Mouse (Mus musculus) adrenal gland, adult 8-10 months (tissue): Measurements from ENCODE around the gene Dennd2d. TPM values are rescaled to one million over a fixed set of nuclear protein-coding genes. Genes with fewer than 3 reads are reported as not detected.

Experiments used
- DNase-seq: peaks from one replicate; pipeline ENCODE4 v3.0.0; 2022
- total RNA-seq, 4 experiments: library from RNA; stranded (reverse); gene quantifications; 2 replicates each; pipeline ENCODE4 v1.2.4; 2022

Dennd2d gene
- total RNA-seq = 1 to 10 TPM; 2.4 to 8.7 (median 4.8) TPM

DNA sequence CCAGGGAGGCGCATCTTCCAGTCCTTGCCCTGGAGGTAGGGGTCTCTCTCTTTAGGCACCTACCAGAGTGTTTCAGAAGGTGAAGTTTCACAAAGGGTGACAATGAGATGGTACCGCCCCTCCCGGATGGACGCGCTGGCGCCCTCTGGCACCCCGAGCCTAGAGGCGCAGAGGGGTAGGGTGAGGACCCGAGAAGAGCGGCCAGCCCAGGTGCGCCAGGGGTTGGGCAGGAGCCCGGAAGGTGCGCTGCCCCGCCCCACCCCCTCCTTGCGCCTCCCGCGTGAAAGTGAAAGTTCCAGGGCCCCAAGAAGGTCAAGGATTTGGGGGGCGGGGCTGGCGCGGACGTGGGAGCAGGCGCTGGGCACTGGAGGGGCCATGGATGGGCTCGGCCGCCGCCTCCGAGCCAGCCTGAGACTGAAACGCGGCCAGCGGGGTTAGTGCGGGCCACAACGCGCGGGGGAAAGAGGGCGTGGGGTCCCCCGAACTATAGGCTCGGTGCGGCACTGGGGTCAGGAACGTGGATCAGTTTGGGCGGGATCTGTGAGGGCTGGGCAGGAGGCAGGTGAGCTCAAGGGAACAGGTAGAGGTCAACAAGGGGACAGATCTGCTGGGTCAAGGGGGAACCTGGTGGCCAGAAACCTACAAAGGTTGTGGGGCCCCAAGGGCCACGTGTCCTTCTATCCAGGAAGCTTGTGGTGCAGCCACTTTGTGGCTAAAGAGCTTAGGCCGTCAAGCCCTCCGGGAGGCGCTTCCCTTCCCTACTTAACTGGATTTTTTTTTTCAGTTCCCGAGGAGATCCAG lies at the start of gene Dennd2d:
Dennd2d (plus strand) TSS at position 125 of the 801 bp plus-strand sequence.
- DNase-seq = no peak

DNA sequence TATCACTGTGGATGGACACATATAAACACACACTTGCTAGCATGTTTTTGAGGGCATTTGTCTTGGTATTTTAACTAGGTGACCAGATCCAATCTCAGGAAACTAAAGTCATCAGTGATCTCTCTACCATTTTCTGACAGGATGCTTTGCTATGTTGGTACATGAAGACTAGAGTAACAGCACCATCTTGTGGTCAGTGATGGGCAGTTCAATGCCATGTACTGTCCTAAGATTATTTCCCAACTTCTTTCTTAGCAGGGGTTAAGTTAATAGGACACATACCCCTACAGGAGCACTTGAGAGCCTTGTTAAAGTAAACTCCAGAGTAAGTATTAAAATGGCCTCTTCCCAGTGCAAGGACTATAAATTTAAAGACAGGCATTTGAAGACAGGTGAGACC lies 33.6 kb upstream of the Dennd2d start:
- DNase-seq = no peak

DNA sequence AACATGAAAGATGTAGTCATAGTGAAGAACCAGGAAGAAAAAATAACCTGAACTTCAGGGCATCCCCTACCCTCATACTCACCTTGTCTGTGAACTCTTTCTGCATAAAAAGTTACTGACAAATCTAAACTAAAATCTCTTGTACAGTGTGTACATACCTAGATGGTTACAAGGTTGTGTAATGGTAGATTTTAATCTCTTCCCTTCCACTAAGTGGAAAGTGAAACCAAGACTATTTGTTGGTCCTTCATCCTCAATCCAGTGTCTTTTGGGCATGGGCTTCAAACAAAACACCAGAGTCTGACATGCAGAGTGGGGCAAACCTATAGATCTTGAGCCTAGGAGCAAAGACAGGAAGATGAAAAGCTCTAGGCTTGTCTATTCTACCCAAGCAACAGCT lies 33.2 kb upstream of the Dennd2d start:
- DNase-seq = no peak

DNA sequence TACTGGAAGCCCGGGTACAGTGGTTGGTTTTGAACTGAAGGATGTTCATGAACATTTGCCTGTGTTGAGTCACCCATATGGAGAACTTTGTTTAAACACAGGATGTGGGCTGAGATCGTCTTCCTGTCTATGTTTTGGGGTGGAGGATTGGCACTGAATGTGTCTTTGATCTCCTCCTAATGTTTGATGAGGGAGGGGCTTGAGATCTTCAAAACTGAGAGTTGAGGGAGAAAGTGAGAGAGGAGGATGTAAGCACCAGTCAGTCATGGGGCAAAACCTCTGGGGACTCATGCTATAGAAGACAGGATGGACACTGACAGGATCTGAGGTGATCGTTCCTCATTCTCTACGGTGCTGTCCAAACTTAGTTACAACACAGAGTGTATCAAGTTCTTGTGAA lies 32.6 kb upstream of the Dennd2d start:
- no peak for DNase-seq

DNA sequence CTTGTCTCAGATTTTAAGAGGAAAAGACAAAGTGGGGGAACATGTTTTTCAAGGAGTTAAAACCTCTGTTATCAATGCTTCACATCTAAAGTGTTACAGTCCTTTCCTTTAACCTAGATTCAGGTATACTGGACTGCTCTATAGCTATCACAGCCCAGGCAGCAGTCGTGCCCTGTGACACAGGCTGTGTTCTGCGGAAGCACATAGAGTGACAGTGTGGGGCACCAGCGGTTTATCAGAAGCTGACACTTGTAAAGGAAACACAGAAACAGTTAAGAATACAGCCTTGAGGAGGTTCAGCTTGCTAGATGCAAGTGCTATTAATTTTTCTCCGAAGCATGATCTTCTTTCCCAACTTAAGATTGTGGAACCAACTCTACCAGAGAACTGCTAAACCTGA lies 29.6 kb upstream of the Dennd2d start:
- DNase-seq = no peak

DNA sequence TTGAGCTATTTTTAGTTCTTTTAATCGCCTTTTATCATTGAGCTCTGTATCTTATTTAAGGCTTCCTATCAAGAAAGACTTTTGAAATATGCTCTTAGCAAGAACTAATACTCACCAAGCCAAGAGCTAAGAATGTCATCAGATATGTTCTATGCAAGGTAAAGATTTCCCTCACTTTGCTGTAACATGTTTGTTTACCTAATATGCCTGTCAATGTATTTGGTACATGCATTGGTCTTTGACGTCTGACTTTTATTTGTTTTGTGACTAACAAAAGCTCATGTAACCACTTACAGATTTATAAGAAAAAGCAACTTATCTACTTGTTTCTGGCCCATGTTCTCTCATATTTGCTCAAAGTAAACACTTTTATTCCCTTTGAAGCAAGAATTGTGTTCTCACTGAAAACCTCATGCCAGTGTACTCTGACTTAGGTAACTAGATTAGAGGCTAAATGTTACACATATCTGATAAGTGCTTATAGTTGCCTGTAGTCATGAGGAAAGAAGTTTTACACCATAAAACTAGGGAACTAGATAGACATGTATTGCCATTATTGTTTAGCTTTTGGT lies 24.8 kb upstream of the Dennd2d start:
- no peak for DNase-seq

DNA sequence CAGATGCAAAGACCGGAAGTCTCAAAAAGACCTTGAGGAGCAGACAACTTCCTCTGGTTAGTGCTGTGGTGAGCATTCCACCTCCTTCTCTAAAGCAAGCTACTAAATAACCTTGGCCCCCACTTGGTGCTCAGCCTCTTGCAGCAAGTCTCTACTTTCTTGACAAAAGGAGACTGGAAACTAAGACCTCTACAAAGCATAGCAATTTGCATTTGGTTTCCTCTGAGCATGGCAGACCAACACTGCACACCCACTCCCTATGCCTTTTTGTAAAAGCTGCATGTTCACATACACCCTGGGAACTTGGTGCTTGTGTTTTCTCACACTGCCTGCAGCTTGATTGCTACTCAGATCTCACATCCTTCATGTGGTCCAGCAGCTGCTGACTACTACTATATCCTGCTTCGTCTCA lies 20.1 kb upstream of the Dennd2d start:
- DNase-seq = no peak

DNA sequence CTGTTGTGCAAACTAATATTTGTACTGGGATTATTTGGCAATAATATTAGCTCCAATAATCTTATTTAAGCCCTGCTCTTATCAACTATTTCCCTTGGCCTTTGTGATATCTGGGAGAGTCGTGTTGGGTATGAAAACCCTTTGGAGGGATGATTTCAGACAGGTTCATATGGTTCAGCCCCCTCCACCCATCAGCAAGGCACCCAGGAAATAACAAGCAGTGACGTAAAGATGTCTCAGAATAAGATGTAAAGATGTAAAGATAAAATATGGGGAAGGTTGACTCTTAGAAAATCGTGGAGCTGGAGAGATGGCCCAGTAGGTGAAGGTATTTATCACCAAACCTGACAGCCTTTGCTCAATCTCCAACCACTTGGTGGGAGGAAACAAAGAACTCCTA lies 19.7 kb upstream of the Dennd2d start:
- no peak for DNase-seq

DNA sequence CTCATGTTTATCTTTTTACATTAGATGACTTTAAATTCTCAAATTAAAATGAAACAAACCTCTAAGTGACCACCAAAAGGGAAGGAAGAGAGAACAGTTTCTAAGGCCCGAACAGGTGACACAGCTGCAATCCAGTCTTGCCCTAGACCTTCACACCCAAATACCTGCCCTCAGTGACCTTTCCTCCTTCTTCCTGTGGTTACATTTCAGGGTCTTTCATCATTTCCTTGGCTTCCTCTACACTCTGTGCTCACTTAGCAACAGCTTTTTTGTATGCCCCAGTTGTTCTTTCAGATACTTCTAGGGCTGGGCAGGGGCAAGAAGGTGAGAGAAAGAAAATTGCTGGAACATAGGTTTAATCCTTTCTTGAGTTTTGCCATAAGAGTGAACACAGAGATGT lies 17.5 kb upstream of the Dennd2d start:
- DNase-seq = no peak

DNA sequence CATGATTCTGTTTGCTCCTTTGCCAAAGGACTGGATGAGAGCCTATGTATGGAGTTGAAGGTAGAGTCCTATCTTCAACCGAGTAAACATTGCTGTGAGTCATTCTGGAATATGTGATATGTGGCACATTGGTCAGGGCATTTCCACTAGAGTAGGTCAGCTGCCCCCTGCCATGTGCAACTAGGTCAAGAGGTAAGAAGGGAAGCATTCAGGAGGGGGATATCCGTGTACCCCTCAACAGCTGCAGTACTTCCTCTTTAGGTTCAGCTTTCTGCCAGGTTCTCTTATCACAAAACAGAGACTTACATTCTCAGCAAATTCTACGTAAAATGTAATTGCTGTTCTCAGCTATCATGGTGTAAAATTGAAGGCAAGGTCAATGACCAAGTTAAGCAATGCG lies 8.0 kb upstream of the Dennd2d start:
- no peak for DNase-seq

DNA sequence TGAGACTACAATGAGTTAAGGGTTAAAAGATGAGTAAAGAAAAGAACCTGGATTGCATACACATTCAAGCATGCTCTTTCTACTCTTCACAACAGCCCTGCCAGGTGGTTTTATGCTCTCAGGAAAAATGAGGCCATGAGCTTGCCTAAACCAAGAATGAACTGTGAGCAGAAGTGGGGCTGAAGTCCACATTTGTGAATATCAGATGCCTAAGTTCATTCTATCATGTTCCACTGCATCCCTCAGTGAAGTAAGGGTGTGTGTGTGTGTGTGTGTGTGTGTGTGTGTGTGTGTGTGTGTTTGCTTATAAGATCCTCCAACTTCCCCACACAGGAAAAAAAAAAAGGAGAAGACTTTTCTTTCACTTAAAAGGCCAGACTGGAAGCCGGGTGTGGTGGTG lies 5.3 kb upstream of the Dennd2d start:
- no peak for DNase-seq

DNA sequence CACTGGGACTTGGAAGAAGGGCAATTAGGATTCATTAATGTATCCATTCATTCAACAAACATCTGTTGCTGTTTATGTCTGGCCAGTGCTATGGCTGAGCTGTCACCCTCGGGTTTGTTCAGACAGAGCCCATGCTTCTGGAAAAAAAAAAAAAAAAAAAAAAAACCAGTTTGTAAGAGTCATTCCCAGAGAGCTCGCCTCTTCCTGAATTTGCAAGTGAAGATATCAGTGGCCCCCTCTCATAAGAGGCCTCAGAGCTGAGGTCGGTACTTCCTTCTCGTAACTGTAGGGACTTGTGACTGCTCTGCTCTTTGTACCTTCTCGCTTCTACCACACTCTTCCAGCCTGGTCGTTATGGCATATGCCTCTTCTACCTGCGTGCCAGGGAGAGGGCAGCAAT lies 1.1 kb downstream of the Dennd2d start:
- no peak for DNase-seq

DNA sequence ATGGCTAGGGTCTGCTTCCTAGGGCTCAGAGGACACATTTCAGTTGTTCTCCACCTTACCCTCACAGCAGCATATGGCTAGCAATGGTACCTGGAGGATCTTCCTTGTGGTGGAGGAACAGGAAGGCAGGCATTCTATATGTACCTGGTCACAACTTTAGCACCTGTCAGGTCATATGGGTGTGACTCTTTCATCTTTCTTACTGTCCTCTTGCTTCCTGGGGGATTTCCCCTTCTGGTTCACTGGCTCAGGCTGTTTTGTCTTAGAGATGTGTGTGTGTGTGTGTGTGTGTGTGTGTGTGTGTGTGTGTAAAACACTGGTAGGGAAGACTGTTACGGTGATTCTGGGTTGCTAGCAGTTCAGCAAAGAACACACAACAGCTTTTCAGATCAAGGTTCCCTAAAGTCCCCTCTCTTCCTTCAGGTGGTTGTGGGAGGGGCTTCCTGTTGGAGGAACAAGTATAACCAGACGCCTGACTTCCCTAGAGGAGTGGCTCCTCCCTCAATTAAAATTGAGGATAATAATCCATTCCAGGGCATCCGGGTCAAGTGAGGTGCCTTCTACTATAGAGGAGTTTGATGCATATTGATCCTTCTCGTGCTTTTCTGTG lies 1.7 kb downstream of the Dennd2d start:
- no peak for DNase-seq

DNA sequence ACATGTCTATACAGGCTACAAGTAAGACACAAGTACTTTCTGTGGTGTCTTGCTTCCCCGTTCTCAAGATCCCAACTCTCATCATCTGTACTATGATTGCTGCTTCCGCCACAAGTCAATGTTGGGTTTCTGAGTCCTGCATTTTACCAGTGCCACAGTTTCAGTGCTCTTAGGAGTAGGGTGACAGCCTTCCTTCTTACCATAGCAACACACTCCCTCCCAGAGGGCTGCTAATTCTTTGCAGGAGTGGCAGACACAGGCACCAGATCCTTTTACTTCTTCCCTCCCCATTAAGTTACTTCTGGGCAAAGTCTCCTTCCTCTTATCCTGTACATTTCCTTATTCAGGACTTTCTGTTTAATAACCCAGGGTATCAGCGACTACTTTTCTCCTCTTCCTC lies 2.7 kb downstream of the Dennd2d start:
- DNase-seq = no peak

DNA sequence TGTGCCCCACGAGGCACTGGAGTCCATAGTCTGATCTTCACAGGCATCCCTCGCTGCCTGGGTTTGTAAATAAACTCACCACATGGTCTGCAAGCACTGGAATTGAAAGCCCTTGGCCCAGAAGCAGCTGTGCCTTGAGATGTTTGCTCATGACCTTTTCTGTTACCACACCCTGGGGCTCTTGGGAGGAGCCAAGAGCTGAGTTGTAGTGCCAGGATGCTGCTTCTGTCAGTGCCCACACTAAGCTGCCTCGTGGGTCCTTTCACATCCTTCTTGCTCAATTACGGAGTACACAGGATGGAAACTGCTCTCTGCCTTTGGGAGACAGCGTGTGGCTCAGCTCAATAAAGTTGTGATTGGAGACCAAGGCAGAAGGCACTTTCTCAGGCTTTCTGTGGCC lies 3.6 kb downstream of the Dennd2d start:
- peak; percentile 31 for DNase-seq

DNA sequence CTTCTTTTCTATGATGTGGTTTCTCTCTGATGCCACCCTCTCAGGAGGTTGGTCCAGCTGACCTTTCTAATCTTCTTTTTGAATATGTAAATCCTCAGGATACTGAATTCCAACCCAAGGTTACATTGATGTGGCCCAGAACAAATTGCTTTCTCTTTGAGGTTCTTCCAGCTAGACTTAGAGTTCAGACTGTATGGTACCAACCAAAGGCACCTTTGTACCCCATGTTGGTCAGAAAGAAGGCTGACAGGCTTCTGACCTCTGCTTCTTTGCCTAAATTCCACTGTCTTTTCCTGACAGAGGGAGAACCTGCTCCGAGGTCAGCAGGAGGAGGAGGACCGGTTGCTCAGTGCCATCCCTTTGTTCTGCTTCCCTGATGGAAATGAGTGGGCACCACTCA lies 5.3 kb downstream of the Dennd2d start:
- no peak for DNase-seq

DNA sequence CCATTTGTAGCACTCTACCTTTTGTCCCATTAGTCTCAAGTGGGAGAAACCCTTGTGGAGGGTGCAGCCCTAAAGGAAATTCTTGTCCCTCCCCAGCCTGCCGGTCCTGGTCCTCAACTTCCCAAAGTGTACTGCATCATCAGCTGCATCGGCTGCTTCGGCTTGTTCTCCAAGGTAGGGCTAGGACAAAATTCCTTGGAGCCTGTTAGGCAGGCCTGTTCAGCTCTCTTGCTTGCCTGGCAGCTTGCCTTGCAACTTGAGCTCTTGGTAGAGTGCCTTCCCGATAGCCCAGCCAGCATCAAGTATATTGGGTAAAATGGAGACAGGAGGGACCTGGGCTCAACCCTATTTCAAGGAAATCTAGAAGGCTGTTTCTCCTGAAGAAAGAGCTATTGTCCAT lies 8.0 kb downstream of the Dennd2d start:
- DNase-seq = no peak

DNA sequence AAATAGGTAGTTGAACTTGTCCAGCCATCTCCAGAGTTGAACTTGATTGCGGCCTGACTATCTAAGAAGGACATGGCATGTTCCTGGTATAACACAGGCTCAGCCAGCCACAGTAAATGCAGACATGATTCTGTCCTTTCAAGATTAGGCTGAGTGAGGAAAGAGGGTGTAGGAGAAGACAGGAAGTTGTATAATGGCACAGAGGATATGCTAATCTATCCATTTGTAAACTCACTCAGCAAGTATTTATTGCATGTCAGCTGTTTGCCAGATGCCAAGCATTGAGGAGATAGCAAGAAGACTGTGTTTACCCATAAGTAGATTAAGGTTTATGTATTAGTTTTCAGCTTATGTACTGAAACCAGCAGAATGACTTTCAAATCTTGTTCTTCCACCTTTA lies 10.5 kb downstream of the Dennd2d start:
- DNase-seq = no peak

DNA sequence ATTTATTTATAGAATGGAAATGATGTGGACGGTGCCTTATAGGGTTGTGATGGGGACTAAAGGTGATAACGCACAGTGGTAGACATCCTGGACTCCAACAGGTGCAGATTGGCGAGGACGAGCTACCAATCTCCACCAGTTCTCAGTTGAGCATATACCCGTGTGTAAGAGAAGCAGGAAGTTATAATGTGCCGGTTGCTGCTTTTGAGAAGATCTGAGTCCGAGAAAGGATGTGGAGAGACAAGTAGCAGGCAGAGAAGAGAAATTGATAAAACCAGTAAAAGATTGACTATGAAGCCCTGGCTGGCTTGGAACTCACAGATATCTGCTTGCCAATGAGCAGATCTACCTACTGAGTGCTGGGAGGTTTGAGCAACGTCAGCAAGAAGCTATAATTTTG lies 11.0 kb downstream of the Dennd2d start:
- DNase-seq = no peak

DNA sequence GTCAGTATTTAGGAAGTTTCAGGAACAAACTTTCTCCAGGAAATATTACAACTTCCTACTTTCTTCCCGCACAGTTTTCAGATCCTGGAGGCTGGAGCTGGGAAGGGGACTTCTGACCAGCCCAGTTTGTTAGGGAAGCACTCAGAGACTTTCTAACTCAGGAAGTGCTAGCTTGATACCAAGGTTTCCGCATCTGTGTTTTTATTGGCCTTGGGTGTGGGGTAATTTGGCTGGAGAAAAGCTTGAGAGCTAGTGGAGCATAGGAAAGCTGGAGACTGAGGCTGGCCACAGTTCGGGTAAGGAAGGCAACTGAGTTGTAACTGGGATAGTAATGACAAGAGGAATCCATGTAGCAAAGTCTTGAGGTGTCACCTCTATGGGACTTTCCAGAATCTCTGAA lies 11.7 kb downstream of the Dennd2d start:
- no peak for DNase-seq

DNA sequence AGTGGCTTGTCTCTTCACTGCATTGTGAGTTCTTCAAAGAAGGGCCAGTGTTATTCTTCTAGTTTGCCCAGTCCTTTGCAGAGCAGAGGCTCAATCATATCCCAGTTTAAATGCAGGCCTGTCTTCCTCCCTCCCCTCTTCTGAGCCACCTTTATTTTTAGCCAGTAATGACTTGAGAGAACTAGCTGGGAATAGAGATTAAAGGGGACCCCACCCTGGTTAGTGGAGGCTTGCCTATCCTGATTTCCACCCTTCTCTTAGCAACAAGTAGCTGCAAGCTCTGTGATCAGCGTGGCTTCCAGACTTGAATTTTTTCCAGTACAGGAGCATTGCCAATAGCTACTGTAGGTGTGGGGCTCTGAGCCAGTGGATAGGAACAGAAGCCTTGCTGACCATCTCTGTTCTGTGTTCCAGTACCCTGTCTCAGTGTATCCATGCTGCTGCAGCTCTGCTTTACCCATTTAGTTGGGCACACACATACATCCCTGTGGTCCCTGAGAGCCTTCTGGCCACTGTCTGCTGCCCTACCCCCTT lies 12.3 kb downstream of the Dennd2d start:
- DNase-seq = no peak

DNA sequence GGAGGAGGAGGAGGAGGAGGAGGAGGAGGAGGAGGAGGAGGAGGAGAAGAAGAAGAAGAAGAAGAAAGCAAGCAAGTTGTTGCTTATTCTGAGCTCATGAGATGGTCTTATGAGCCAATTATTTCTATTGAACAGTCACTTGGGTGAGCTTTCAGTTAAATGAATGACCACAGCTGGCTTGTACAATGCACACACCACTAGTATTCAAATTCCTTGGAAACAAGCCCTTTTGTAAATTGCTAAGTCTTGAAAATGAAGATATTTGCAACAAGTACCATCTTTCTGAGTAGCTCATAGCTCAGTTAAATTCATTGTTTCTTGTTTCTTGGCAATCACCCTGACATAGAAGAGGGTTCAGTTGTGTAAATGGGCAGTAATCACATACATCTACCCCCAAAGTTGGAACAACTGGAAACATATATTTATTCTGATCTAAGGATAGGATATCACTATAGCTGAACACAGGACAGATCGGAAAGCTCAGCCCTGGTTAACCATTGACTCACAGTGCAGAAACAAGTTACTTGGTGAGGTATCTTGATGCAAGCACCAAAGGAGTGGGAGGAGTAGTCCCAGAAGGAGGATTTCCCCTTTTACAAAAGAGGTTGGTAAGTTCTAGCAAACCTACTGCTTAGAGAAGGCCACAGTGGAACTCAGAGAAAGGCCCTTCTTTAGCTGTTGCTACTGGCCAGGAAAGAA lies 13.3 kb downstream of the Dennd2d start:
- DNase-seq = no peak

DNA sequence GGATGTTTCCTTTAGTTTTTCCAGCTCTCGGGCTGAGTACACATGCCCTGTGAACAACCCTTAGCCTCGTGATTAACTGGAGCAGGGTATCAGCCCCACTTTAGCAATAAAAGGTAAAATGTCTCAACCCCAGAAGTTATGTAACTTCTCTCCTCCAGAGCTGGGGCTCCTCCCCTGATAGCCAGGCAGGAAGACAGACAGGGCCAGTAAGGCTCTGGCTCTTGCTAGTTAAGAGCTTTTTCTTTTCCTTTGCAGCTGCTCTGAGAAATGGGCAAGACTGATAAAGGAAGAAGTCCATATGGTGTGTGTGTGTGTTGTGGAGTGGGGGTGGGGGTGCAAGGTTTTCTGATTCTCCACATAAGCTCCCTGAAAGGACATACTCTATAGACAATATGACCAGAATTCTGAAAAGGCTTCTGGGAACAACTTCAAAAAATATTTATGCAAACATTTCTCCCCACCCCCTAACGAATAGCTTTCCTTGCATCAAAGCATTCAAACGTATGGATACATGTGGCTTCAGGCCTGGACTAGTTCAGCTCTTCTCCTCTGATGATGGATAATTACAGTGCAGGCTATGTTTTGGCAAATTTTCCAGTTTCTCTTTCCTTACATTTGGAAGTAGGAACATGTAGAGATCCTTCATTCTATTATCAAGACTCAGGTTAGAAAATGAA lies 14.0 kb downstream of the Dennd2d start:
- DNase-seq = no peak
